Mouse (Mus musculus) kidney, adult 2 months (tissue): ENCODE measurements at regions not wholly inside any gene's neighbourhood (a gene's known extent, or its start where the extent isn't known, plus 50 kb on each side); places are given as distances from the start of the nearest gene placed in this dataset.

Source experiments
- DNase-seq: peaks from one replicate; pipeline ENCODE4 v3.0.0; 2021
- H3K27ac ChIP-seq: fragments of 200-500 bp; 2 replicates; pipeline ENCODE4 v1.5.1; 2012; ENCODE audit warnings: low read depth, low read length, control low read depth, inconsistent platforms; ENCODE audit not compliant: insufficient read depth
- H3K27me3 ChIP-seq: fragments of 200-500 bp; replicated peaks from 2 replicates; pipeline ENCODE4 v1.6.1; 2012; ENCODE audit warnings: mild to moderate bottlenecking, moderate library complexity, low read length, inconsistent platforms; ENCODE audit not compliant: control insufficient read depth, insufficient read depth
- H3K36me3 ChIP-seq: fragments of 200-500 bp; 2 replicates; pipeline ENCODE4 v1.6.1; 2012; ENCODE audit warnings: mild to moderate bottlenecking, moderate library complexity, low read length, inconsistent platforms; ENCODE audit not compliant: control insufficient read depth, insufficient read depth
- H3K4me1 ChIP-seq: fragments of 200-500 bp; 2 replicates; pipeline ENCODE4 v1.6.1; 2011; ENCODE audit warnings: low read length; ENCODE audit not compliant: control insufficient read depth, insufficient read depth
- H3K4me3 ChIP-seq: fragments of 200-500 bp; 2 replicates; pipeline ENCODE4 v1.5.1; 2011; ENCODE audit warnings: mild to moderate bottlenecking, low read depth, low read length, control low read depth; ENCODE audit not compliant: insufficient read depth
- CTCF ChIP-seq: fragments of 200-500 bp; conservative IDR thresholded peaks from 2 replicates; pipeline ENCODE4 v1.5.1; 2011; ENCODE audit warnings: low read depth, mild to moderate bottlenecking, control low read depth, low read length, moderate library complexity, mixed read lengths; ENCODE audit not compliant: insufficient read depth, insufficient read length
- POLR2A ChIP-seq: fragments of 200-500 bp; IDR thresholded peaks from one replicate; pipeline ENCODE4 v1.6.1; 2011; ENCODE audit warnings: low read depth, low read length, control low read depth
- WGBS: fragments of 180-500 bp; shearing (Covaris S2); methylation state at CpG from one replicate; pipeline ENCODE4 v1.1.7; 2018; 5-methylcytosine and 5-hydroxymethylcytosine counted together

- Histone ChIP-seq H3K27me3 (no peaks in the 10 kb centered on the region), H3K4me3 (no peak overlapping the region), H3K4me1 (no peaks in the 10 kb centered on the region), H3K27ac (no peak overlapping the region), H3K36me3 (no peaks in the 10 kb centered on the region)
- TF ChIP-seq POLR2A, result no peak
- no peak for TF ChIP-seq CTCF
- 91% methylated on average over 13 of the region's 13 CpGs for WGBS
- no peak for DNase-seq
Measured at GRCm38 (mm10) chr3:149530026-149530607, 539.8 kb upstream of the Adgrl2 start.

- Histone ChIP-seq H3K36me3 (no peaks in the 10 kb centered on the region), H3K27me3 (no peaks in the 10 kb centered on the region), H3K27ac (no peak overlapping the region), H3K4me3 (no peak overlapping the region), H3K4me1 (no peaks in the 10 kb centered on the region)
- WGBS, result 99% methylated on average over 3 of the region's 3 CpGs
- no peak for DNase-seq
- no peak for TF ChIP-seq CTCF
- TF ChIP-seq POLR2A, result no peak
Measured at GRCm38 (mm10) chr3:149526509-149526908, 536.2 kb upstream of the Adgrl2 start.

- TF ChIP-seq CTCF, result no peak
- TF ChIP-seq POLR2A, result no peak
- H3K4me1 ChIP-seq, result no peaks in the 10 kb centered on the region
- no peak overlapping the region for H3K27ac ChIP-seq
- H3K27me3 ChIP-seq, result peaks cover 1% of the 10 kb centered on the region; the same call in 1 of the 2 replicates
- no peaks in the 10 kb centered on the region for H3K36me3 ChIP-seq
- no peak overlapping the region for H3K4me3 ChIP-seq
- 19% methylated on average over 15 of the region's 15 CpGs for WGBS
- no peak for DNase-seq
Measured at GRCm38 (mm10) chr3:149519575-149519929, 529.2 kb upstream of the Adgrl2 start.

GRCm38 (mm10) chr3:149518928-149519574 is 528.7 kb upstream of the Adgrl2 start:
- no peaks in the 10 kb centered on the region for H3K4me1 ChIP-seq
- no peak overlapping the region for H3K27ac ChIP-seq
- H3K36me3 ChIP-seq, result no peaks in the 10 kb centered on the region
- no peak for DNase-seq
- 7% methylated on average over 27 of the region's 27 CpGs for WGBS
- TF ChIP-seq POLR2A, result no peak
- no peak for TF ChIP-seq CTCF
- no peak overlapping the region for H3K4me3 ChIP-seq
- peaks cover 1% of the 10 kb centered on the region; the same call in 1 of the 2 replicates for H3K27me3 ChIP-seq

- Histone ChIP-seq H3K27ac (no peak overlapping the region), H3K36me3 (no peaks in the 10 kb centered on the region), H3K4me3 (no peak overlapping the region), H3K4me1 (no peaks in the 10 kb centered on the region), H3K27me3 (peaks cover 1% of the 10 kb centered on the region; the same call in 1 of the 2 replicates)
- no peak for DNase-seq
- TF ChIP-seq POLR2A (no peak), CTCF (no peak)
- 95% methylated on average over 11 of the region's 11 CpGs for WGBS
Measured at GRCm38 (mm10) chr3:149517537-149517936, 527.2 kb upstream of the Adgrl2 start.

- TF ChIP-seq CTCF (no peak), POLR2A (no peak)
- no peak overlapping the region for H3K4me3 ChIP-seq
- WGBS, result 88% methylated on average over 6 of the region's 6 CpGs
Measured at GRCm38 (mm10) chr3:149509178-149509577, 518.8 kb upstream of the Adgrl2 start.

GRCm38 (mm10) chr3:149508671-149509070 is 518.3 kb upstream of the Adgrl2 start:
- no peaks in the 10 kb centered on the region for H3K4me1 ChIP-seq
- no peak overlapping the region for H3K27ac ChIP-seq
- no peak overlapping the region for H3K4me3 ChIP-seq
- no peaks in the 10 kb centered on the region for H3K36me3 ChIP-seq
- TF ChIP-seq CTCF, result no peak
- no peak for TF ChIP-seq POLR2A
- 88% methylated on average over 10 of the region's 10 CpGs for WGBS
- no peaks in the 10 kb centered on the region for H3K27me3 ChIP-seq
- DNase-seq, result no peak

More at GRCm38 (mm10) chr3:149509178-149509577, 518.8 kb upstream of the Adgrl2 start:
- Histone ChIP-seq H3K27me3 (no peaks in the 10 kb centered on the region), H3K4me1 (no peaks in the 10 kb centered on the region), H3K27ac (no peak overlapping the region), H3K36me3 (no peaks in the 10 kb centered on the region)
- no peak for DNase-seq
